Comparison of ENCODE assay signal across 8 mouse cellular contexts in genomic region chr10:81268056-81268455, GRCm38 (mm10). TPM values are rescaled to one million over a fixed set of nuclear protein-coding genes. Genes with fewer than 3 reads are reported as not detected.
A peak's percentile ranks its signal among the peaks of the same experiment; 100 is the strongest.
DNase-seq lines count a peak whose midpoint lies in the region; ATAC-seq and TF ChIP-seq lines count a peak whose summit lies in the region.

No protein-coding gene starts in this region.

- H3K27ac ChIP-seq in forebrain, embryonic 16.5 days (ENCODE audit: low read length), result no peak overlapping the region
- H3K27ac ChIP-seq in layer of hippocampus, adult 2 months, result peak overlapping the region; percentile 92
- H3K27ac ChIP-seq in lung, embryonic 14.5 days (ENCODE audit: low read depth), result peak overlapping the region; percentile 4; the same call in 1 of the 2 replicates

- H3K9me3 ChIP-seq in forebrain, embryonic 16.5 days (ENCODE audit: control insufficient read depth, low read length), result no peaks in the 10 kb centered on the region
- H3K9me3 ChIP-seq in lung, embryonic 14.5 days (ENCODE audit: low read depth, low read length), result no peaks in the 10 kb centered on the region

- H3K4me3 ChIP-seq in forebrain, embryonic 16.5 days (replicated peaks; ENCODE audit: low read length), result peak overlapping the region; percentile 60
- peak overlapping the region; percentile 82 for H3K4me3 ChIP-seq in layer of hippocampus, adult 2 months
- H3K4me3 ChIP-seq in lung, embryonic 14.5 days (ENCODE audit: low read depth, low read length), result peak overlapping the region; percentile 56

- peaks cover 7% of the 10 kb centered on the region for H3K36me3 ChIP-seq in forebrain, embryonic 16.5 days (ENCODE audit: control insufficient read depth, insufficient read depth)
- H3K36me3 ChIP-seq in lung, embryonic 14.5 days (ENCODE audit: insufficient read depth), result peaks cover 52% of the 10 kb centered on the region

- TF ChIP-seq CTCF in layer of hippocampus, adult 2 months (conservative IDR thresholded peaks at IDR 0.05), result peak; percentile 41
- no peak for TF ChIP-seq CTCF in lung, embryonic 14.5 days (IDR thresholded peaks at IDR 0.05; ENCODE audit: low read depth)

- WGBS in forebrain, embryonic 16.5 days, result 3% methylated on average over 23 of the region's 23 CpGs
- WGBS in lung, embryonic 14.5 days, result 3% methylated on average over 23 of the region's 23 CpGs

- peak; percentile 80 for DNase-seq in MEL-GATA-1-ER (ENCODE audit: extremely low read depth, low read depth)
- peak; percentile 85 to 93 for DNase-seq in cerebellum, adult 18-20 months
- DNase-seq in heart, postnatal 4 days, result peak; percentile 84
- DNase-seq in layer of hippocampus, adult 2 months (ENCODE audit: low spot score in 2 of 2), result peak; percentile 84 to 91
- peak; percentile 94 for DNase-seq in lung, embryonic 14.5 days
- DNase-seq in testis, postnatal 10 days (ENCODE audit: low spot score), result peak; percentile 80

- H3K27me3 ChIP-seq in forebrain, embryonic 16.5 days (replicated peaks; ENCODE audit: control insufficient read depth, insufficient read depth, low read length), result no peaks in the 10 kb centered on the region
- no peaks in the 10 kb centered on the region for H3K27me3 ChIP-seq in lung, embryonic 14.5 days (ENCODE audit: insufficient read depth, low read length)

- peak overlapping the region; percentile 68 for H3K9ac ChIP-seq in forebrain, embryonic 16.5 days (replicated peaks; ENCODE audit: low read depth, low read length)
- peak overlapping the region; percentile 69 for H3K9ac ChIP-seq in lung, embryonic 14.5 days

- ATAC-seq in forebrain, embryonic 16.5 days, result peak; percentile 63
- peak; percentile 56 for ATAC-seq in lung, embryonic 14.5 days (ENCODE audit: insufficient read depth)
- peak; percentile 58 for ATAC-seq in neutrophil, adult 5-6 weeks (ENCODE audit: extremely low read depth, insufficient number of reproducible peaks, low FRiP score, poor library complexity, severe bottlenecking)

- H3K4me2 ChIP-seq in forebrain, embryonic 16.5 days (ENCODE audit: low read length), result peak overlapping the region; percentile 59
- peak overlapping the region; percentile 87 for H3K4me2 ChIP-seq in lung, embryonic 14.5 days

- H3K4me1 ChIP-seq in forebrain, embryonic 16.5 days (replicated peaks; ENCODE audit: control insufficient read depth, insufficient read depth, low read length), result peaks cover 25% of the 10 kb centered on the region
- H3K4me1 ChIP-seq in lung, embryonic 14.5 days (ENCODE audit: insufficient read depth), result peaks cover 15% of the 10 kb centered on the region

RNA-seq across cellular contexts. Expression of gene Apba3, which starts 1.3 kb away (rescaled TPM):
- 39.1 and 41.6 TPM in 2 replicates for polyA plus RNA-seq in forebrain, embryonic 16.5 days (2015; fragmentation: Nextera tagmentation; extraction: Ambion mirVana)
- 10 to 100 TPM; 49.0 to 53.0 TPM for total RNA-seq in heart, postnatal 4 days (2021)
- total RNA-seq in layer of hippocampus, adult 2 months (2021), result 10 to 100 TPM; 32.6 to 37.3 TPM
- 50.4 and 50.8 TPM in 2 replicates for polyA plus RNA-seq in lung, embryonic 14.5 days (2014; fragmentation: Nextera tagmentation; extraction: Ambion mirVana)
- 16.6 and 24.0 TPM in 2 replicates for total RNA-seq in neutrophil, adult 5-6 weeks (2017)

RNA-seq across cellular contexts. Expression of gene Mrpl54, which starts 1.3 kb away (rescaled TPM):
- 84.0 and 90.1 TPM in 2 replicates for polyA plus RNA-seq in forebrain, embryonic 16.5 days (2015; fragmentation: Nextera tagmentation; extraction: Ambion mirVana)
- 100 to 1,000 TPM; 118 to 125 TPM for total RNA-seq in heart, postnatal 4 days (2021)
- 10 to 100 TPM; 37.4 to 42.0 TPM for total RNA-seq in layer of hippocampus, adult 2 months (2021)
- 222 and 223 TPM in 2 replicates for polyA plus RNA-seq in lung, embryonic 14.5 days (2014; fragmentation: Nextera tagmentation; extraction: Ambion mirVana)
- total RNA-seq in neutrophil, adult 5-6 weeks (2017), result 52.4 and 76.6 TPM in 2 replicates

RNA-seq across cellular contexts. Expression of gene Matk, which starts 15.3 kb away (rescaled TPM):
- 28.8 and 44.2 TPM in 2 replicates for polyA plus RNA-seq in forebrain, embryonic 16.5 days (2015; fragmentation: Nextera tagmentation; extraction: Ambion mirVana)
- under 1 TPM; 0.21 to 0.56 TPM for total RNA-seq in heart, postnatal 4 days (2021)
- 100 to 1,000 TPM; 260 to 267 TPM for total RNA-seq in layer of hippocampus, adult 2 months (2021)
- 2.0 and 2.9 TPM in 2 replicates for polyA plus RNA-seq in lung, embryonic 14.5 days (2014; fragmentation: Nextera tagmentation; extraction: Ambion mirVana)
- total RNA-seq in neutrophil, adult 5-6 weeks (2017), result 9.1 and 12.3 TPM in 2 replicates

RNA-seq across cellular contexts. Expression of gene Tjp3, which starts 23.3 kb away (rescaled TPM):
- polyA plus RNA-seq in forebrain, embryonic 16.5 days (2015; fragmentation: Nextera tagmentation; extraction: Ambion mirVana), result 7.3 and 8.3 TPM in 2 replicates
- total RNA-seq in heart, postnatal 4 days (2021), result under 1 TPM in 1 of 2 experiments, not detected in 1; 0.50 TPM
- under 1 TPM; 0.54 to 0.91 TPM for total RNA-seq in layer of hippocampus, adult 2 months (2021)
- 15.3 and 17.2 TPM in 2 replicates for polyA plus RNA-seq in lung, embryonic 14.5 days (2014; fragmentation: Nextera tagmentation; extraction: Ambion mirVana)
- total RNA-seq in neutrophil, adult 5-6 weeks (2017), result 7.2 and 13.1 TPM in 2 replicates

RNA-seq across cellular contexts. Expression of gene Pip5k1c, which starts 24.7 kb away (rescaled TPM):
- polyA plus RNA-seq in forebrain, embryonic 16.5 days (2015; fragmentation: Nextera tagmentation; extraction: Ambion mirVana), result 138 and 143 TPM in 2 replicates
- 10 to 100 TPM; 52.0 to 55.4 TPM for total RNA-seq in heart, postnatal 4 days (2021)
- 100 to 1,000 TPM; 308 to 314 TPM for total RNA-seq in layer of hippocampus, adult 2 months (2021)
- 50.8 and 58.6 TPM in 2 replicates for polyA plus RNA-seq in lung, embryonic 14.5 days (2014; fragmentation: Nextera tagmentation; extraction: Ambion mirVana)
- total RNA-seq in neutrophil, adult 5-6 weeks (2017), result 98.0 and 112 TPM in 2 replicates

Comparison
In these comparisons a context has a peak if more than half of its experiments do, and no peak if none do; other contexts are left out.
1. RNA of gene Matk, which starts 15.3 kb away (total RNA-seq): 260 to 267 TPM in layer of hippocampus, adult 2 months; 9.1 to 12.3 TPM in neutrophil, adult 5-6 weeks and 0.21 to 0.56 TPM in heart, postnatal 4 days; every median in the first group is over 10 times any median in the second.
2. Peak in every context shown above with its lines, with median percentiles within 50 percentile points of each other: DNase-seq, ATAC-seq and H3K4me3 ChIP-seq.